Mouse (Mus musculus): Measurements from ENCODE around the gene Senp3. TPM values are rescaled to one million over a fixed set of nuclear protein-coding genes. Genes with fewer than 3 reads are reported as not detected.

Gene Senp3
- total and polyA plus RNA-seq, 3 experiments, result 111 to 125 (median 111) TPM

DNA sequence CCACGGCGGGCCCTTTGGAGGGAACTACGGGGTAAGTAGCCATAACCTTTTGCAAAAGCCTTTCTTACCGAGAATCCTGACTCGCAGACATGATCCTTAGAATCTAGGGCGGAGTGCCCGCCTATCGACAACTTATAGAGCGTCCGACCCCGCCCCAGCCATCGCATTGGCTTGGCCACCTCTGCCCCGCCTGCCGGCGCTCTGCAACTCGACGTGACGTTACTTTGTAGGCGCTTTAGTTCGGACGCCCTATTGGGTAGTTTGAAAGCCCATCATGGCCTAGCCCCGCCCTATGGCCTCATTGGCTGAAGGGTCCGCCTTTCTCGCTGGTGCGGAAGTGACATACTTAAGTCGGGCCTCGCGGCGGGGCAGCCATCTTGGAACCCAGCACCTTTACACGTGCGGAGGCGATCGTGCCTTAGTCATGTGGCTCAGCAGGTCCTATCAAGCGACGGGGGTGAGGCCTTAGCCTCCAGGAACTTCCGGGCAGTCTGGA, 9.6 kb downstream of the Senp3 start, which contains the start of gene Eif4a1:
TSS of gene Eif4a1 (minus strand) at position 213 of the 496 bp plus-strand sequence.
- peaks cover 62% of the 10 kb centered on the region for H3K4me1 ChIP-seq (ENCODE audit: insufficient read depth, low read depth, low read length)
- ATAC-seq (ENCODE audit: extremely low read depth, insufficient number of reproducible peaks, low FRiP score, poor library complexity, severe bottlenecking) (peak; percentile 96), DNase-seq (ENCODE audit: low spot score) (peak; percentile 94)
- TF ChIP-seq POLR2AphosphoS5 (IDR thresholded peaks at IDR 0.05; ENCODE audit: insufficient replicate concordance, low read depth, low read length) (no peak; the same call in 1 of the 2 replicates), GATA2 (IDR thresholded peaks at IDR 0.05; ENCODE audit: borderline replicate concordance, low read depth, low read length) (no peak), CTCF (IDR thresholded peaks at IDR 0.05; ENCODE audit: low read depth, low read length) (no peak), GATA1 (IDR thresholded peaks at IDR 0.05; ENCODE audit: borderline replicate concordance, low read length) (no peak), TAL1 (conservative IDR thresholded peaks at IDR 0.05; ENCODE audit: low read depth, low read length) (no peak)
- H3K4me3 ChIP-seq (ENCODE audit: low read depth, low read length), result peak within 1 kb of the TSS; percentile 100
- H3K36me3 ChIP-seq (replicated peaks), result peaks cover 93% of the 10 kb centered on the region
- H3K9me3 ChIP-seq (replicated peaks), result no peaks in the 10 kb centered on the region
- H3K27me3 ChIP-seq (ENCODE audit: insufficient read depth, low read length), result no peaks in the 10 kb centered on the region

DNA sequence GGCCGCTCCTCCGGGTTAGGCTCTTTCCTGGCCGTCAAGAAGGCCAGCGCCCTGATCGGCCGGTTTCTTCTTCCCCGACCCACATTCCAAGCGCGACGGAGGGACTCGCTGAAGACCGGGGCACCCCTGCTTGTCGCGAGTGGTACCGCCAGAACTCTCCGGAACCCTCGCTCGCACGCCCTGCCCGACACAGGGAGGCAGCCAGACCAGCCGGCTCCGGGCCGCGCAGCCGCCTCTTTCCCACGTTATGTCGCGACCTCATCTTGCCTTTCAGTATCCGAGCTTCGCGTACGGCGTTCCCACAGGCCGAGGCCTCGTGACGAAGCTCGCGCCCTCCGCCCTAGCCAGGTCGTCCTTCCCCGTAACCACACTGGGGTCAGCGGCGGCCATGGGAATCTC, 10.2 kb downstream of the Senp3 start:
- Histone ChIP-seq H3K27me3 (ENCODE audit: insufficient read depth, low read length) (no peaks in the 10 kb centered on the region), H3K4me1 (ENCODE audit: insufficient read depth, low read depth, low read length) (peaks cover 60% of the 10 kb centered on the region), H3K9me3 (replicated peaks) (no peaks in the 10 kb centered on the region), H3K4me3 (ENCODE audit: low read depth, low read length) (peak overlapping the region; percentile 100), H3K36me3 (replicated peaks) (peaks cover 88% of the 10 kb centered on the region)
- DNase-seq (ENCODE audit: low spot score) (no peak), ATAC-seq (ENCODE audit: extremely low read depth, insufficient number of reproducible peaks, low FRiP score, poor library complexity, severe bottlenecking) (no peak)
- no peak for TF ChIP-seq GATA1 (IDR thresholded peaks at IDR 0.05; ENCODE audit: borderline replicate concordance, low read length)
- no peak for TF ChIP-seq POLR2AphosphoS5 (IDR thresholded peaks at IDR 0.05; ENCODE audit: insufficient replicate concordance, low read depth, low read length)
- TF ChIP-seq TAL1 (conservative IDR thresholded peaks at IDR 0.05; ENCODE audit: low read depth, low read length), result no peak
- no peak for TF ChIP-seq GATA2 (IDR thresholded peaks at IDR 0.05; ENCODE audit: borderline replicate concordance, low read depth, low read length)
- no peak for TF ChIP-seq CTCF (IDR thresholded peaks at IDR 0.05; ENCODE audit: low read depth, low read length)

DNA sequence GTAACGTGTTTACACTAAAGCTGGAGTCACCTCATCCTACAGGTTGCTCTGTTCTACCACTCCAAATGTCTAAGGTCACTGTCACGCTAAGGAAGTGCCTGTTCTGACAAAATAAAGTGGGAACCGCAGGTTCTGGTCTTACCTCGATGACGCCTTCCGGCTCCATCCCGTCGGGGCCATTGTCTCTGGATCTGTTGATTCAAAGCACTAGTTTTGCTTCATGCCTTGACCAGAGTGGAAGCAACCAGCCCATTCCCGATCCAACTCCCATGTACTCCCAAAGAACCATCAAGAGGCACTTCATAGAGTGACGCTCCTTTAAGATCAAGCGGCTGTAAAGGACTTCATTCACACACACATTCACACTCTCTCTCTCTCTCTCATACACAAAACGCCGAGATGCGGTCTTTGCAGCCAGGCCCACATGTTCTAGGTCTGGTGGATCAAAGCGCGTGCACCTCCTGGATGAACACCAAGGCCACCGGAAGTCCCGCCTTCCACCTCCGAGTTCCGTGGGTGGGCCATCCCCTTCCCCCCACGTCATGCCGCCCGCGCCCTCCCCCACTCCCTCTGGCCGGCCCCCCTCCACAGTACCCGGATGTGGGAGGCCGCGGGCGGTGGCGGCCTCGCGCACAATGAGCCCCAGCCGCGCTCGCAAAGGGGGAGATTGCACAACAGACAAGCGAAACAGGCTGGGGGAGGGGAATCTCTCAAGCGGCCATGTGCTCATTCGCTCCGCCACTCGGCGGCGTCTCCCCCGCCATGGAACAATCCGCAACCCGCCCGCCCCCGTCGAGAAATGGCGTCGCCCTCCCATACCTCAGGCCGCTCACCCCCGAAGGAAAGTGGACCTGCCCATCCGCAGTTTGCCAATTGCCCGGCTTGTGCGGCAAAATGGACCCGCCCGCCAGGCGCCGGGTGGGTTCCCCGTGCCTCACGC, 10.8 kb downstream of the Senp3 start:
- no peak for TF ChIP-seq GATA2 (IDR thresholded peaks at IDR 0.05; ENCODE audit: borderline replicate concordance, low read depth, low read length)
- TF ChIP-seq GATA1 (IDR thresholded peaks at IDR 0.05; ENCODE audit: borderline replicate concordance, low read length), result no peak
- TF ChIP-seq CTCF (IDR thresholded peaks at IDR 0.05; ENCODE audit: low read depth, low read length), result no peak
- peak; percentile 83 for TF ChIP-seq POLR2AphosphoS5 (IDR thresholded peaks at IDR 0.05; ENCODE audit: insufficient replicate concordance, low read depth, low read length)
- no peak for TF ChIP-seq TAL1 (conservative IDR thresholded peaks at IDR 0.05; ENCODE audit: low read depth, low read length)
- Histone ChIP-seq H3K9me3 (replicated peaks) (no peaks in the 10 kb centered on the region), H3K27me3 (ENCODE audit: insufficient read depth, low read length) (no peaks in the 10 kb centered on the region), H3K4me1 (ENCODE audit: insufficient read depth, low read depth, low read length) (peaks cover 61% of the 10 kb centered on the region), H3K36me3 (replicated peaks) (peaks cover 88% of the 10 kb centered on the region), H3K4me3 (ENCODE audit: low read depth, low read length) (peak overlapping the region; percentile 100)
- DNase-seq (ENCODE audit: low spot score), result peak; percentile 95
- ATAC-seq (ENCODE audit: extremely low read depth, insufficient number of reproducible peaks, low FRiP score, poor library complexity, severe bottlenecking), result peak; percentile 22; the same call in 1 of the 2 replicates

DNA sequence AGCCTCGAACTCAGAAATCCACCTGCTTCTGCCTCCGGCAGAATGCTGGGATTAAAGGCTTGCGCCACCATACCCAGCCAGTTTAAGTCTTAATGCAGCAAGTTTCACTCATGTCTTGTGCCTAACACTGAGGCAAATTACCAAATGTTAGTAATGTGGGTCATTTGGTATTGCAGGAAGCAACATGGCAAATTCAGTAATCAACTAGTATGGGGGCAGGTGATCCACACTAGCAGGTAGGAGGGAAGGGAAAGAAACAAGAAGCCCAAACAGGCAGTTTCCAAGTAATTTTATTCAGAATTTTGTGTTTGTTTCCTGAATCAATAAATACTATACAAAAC, 15.2 kb downstream of the Senp3 start:
- no peak for DNase-seq (ENCODE audit: low spot score)
- no peak for TF ChIP-seq POLR2AphosphoS5 (IDR thresholded peaks at IDR 0.05; ENCODE audit: insufficient replicate concordance, low read depth, low read length)
- TF ChIP-seq GATA1 (IDR thresholded peaks at IDR 0.05; ENCODE audit: borderline replicate concordance, low read length), result no peak
- TF ChIP-seq CTCF (IDR thresholded peaks at IDR 0.05; ENCODE audit: low read depth, low read length), result no peak
- no peak for TF ChIP-seq GATA2 (IDR thresholded peaks at IDR 0.05; ENCODE audit: borderline replicate concordance, low read depth, low read length)
- TF ChIP-seq TAL1 (conservative IDR thresholded peaks at IDR 0.05; ENCODE audit: low read depth, low read length), result no peak
- ATAC-seq (ENCODE audit: extremely low read depth, insufficient number of reproducible peaks, low FRiP score, poor library complexity, severe bottlenecking), result no peak
- no peaks in the 10 kb centered on the region for H3K9me3 ChIP-seq (replicated peaks)
- H3K27me3 ChIP-seq (ENCODE audit: insufficient read depth, low read length), result no peaks in the 10 kb centered on the region
- H3K4me3 ChIP-seq (ENCODE audit: low read depth, low read length), result no peak overlapping the region
- peaks cover 69% of the 10 kb centered on the region for H3K4me1 ChIP-seq (ENCODE audit: insufficient read depth, low read depth, low read length)
- peaks cover 82% of the 10 kb centered on the region for H3K36me3 ChIP-seq (replicated peaks)

DNA sequence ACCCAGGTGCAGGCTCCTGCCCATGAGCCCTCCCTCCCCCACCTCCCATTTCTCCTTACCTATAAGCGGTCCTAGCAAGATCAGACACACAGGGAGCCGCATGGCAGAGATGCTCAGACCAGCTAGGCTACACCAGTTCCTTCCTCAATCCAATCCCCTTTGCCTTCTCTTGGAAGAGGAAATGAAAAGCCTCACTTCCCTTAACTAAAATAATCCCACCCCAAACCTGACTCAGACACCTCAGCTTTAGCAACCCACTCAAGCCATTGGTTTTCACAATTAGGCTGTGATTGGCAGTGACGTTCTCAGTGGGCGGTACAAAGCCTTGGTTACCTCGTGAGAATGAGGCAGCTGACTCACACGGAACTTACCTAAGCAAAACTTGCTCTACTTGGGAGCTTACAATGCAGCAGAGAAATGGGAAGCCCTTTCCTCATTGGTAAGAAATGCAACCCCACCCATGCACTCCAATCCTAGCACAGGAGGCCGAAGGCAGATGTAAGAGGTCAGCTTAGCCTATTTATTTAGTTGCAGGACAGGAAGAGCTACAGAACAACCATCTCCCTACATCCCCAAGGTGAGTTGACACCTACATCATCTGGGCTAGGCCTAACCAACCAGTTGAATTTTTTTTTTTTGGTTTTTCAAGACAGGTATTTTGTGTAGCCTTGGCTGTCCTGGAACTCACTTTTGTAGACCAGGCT, 15.8 kb downstream of the Senp3 start, which contains the start of gene Cd68:
TSS of gene Cd68 (minus strand) at position 193 of the 704 bp plus-strand sequence.
- peak; percentile 30 for DNase-seq (ENCODE audit: low spot score)
- H3K9me3 ChIP-seq (replicated peaks), result no peaks in the 10 kb centered on the region
- TF ChIP-seq POLR2AphosphoS5 (IDR thresholded peaks at IDR 0.05; ENCODE audit: insufficient replicate concordance, low read depth, low read length) (peak; percentile 87; the same call in 1 of the 2 replicates), GATA2 (IDR thresholded peaks at IDR 0.05; ENCODE audit: borderline replicate concordance, low read depth, low read length) (no peak), GATA1 (IDR thresholded peaks at IDR 0.05; ENCODE audit: borderline replicate concordance, low read length) (no peak), CTCF (IDR thresholded peaks at IDR 0.05; ENCODE audit: low read depth, low read length) (no peak)
- no peaks in the 10 kb centered on the region for H3K27me3 ChIP-seq (ENCODE audit: insufficient read depth, low read length)
- 0 out of 2 replicates have a peak, but pooled peaks have one; percentile 2 for ATAC-seq (ENCODE audit: extremely low read depth, insufficient number of reproducible peaks, low FRiP score, poor library complexity, severe bottlenecking)
- peaks cover 77% of the 10 kb centered on the region for H3K36me3 ChIP-seq (replicated peaks)
- no peak within 1 kb of the TSS for H3K4me3 ChIP-seq (ENCODE audit: low read depth, low read length)
- peaks cover 74% of the 10 kb centered on the region for H3K4me1 ChIP-seq (ENCODE audit: insufficient read depth, low read depth, low read length)

All from G1E (cell line).